Mouse (Mus musculus) limb, embryonic 13.5 days (tissue): Measurements from ENCODE around the gene Btd. TPM values are rescaled to one million over a fixed set of nuclear protein-coding genes. Genes with fewer than 3 reads are reported as not detected.
"Not testable (repeated sequence)": the region's sequence is repeated elsewhere in the genome, so short reads cannot be mapped to it uniquely, and the experiment has no call there.

Experiments used
- ATAC-seq: fragments of 200-750 bp; cut with Nextera tagmentation; 2 replicates; pipeline ENCODE4 v1.8.0; 2017; ENCODE audit warnings: low read depth, moderate number of reproducible peaks, moderate TSS enrichment; ENCODE audit not compliant: low FRiP score
- H3K27ac ChIP-seq: fragments of 300-500 bp; sonication (generic); 2 replicates; pipeline ENCODE4 v1.5.1; 2015; ENCODE audit warnings: inconsistent platforms, mild to moderate bottlenecking, moderate library complexity
- H3K27me3 ChIP-seq: fragments of 300-500 bp; sonication (generic); 2 replicates; pipeline ENCODE4 v1.6.1; 2015; ENCODE audit warnings: mild to moderate bottlenecking, inconsistent platforms
- H3K36me3 ChIP-seq: fragments of 300-500 bp; sonication (generic); 2 replicates; pipeline ENCODE4 v1.6.1; 2015; ENCODE audit warnings: inconsistent platforms, mild to moderate bottlenecking, moderate library complexity
- H3K4me1 ChIP-seq: fragments of 300-500 bp; sonication (generic); 2 replicates; pipeline ENCODE4 v1.6.1; 2015; ENCODE audit warnings: inconsistent platforms
- H3K4me2 ChIP-seq: fragments of 300-500 bp; sonication (generic); replicated peaks from 2 replicates; pipeline ENCODE4 v1.6.1; 2015; ENCODE audit warnings: inconsistent platforms, mild to moderate bottlenecking, moderate library complexity
- H3K4me3 ChIP-seq: fragments of 300-500 bp; sonication (generic); 2 replicates; pipeline ENCODE4 v1.5.1; 2015; ENCODE audit warnings: moderate library complexity, mild to moderate bottlenecking, inconsistent platforms
- H3K9ac ChIP-seq: fragments of 300-500 bp; sonication (generic); 2 replicates; pipeline ENCODE4 v1.6.1; 2015; ENCODE audit warnings: mild to moderate bottlenecking, inconsistent platforms
- H3K9me3 ChIP-seq: fragments of 300-500 bp; sonication (generic); 2 replicates; pipeline ENCODE4 v1.6.1; 2016; ENCODE audit warnings: inconsistent platforms
- WGBS: fragments of 180-500 bp; shearing (Covaris S2); methylation state at CpG from one replicate; pipeline ENCODE4 v1.1.7; 2015; 5-methylcytosine and 5-hydroxymethylcytosine counted together
- polyA plus RNA-seq: library from polyadenylated mRNA; unstranded; fragments of >200 nt; fragmentation: Nextera tagmentation; extraction: Ambion mirVana; gene quantifications from 2 replicates; pipeline ENCODE4 v1.2.1, GENCODE M21; 2015

Gene Btd
- polyA plus RNA-seq = 30.4 and 33.1 TPM in 2 replicates

DNA sequence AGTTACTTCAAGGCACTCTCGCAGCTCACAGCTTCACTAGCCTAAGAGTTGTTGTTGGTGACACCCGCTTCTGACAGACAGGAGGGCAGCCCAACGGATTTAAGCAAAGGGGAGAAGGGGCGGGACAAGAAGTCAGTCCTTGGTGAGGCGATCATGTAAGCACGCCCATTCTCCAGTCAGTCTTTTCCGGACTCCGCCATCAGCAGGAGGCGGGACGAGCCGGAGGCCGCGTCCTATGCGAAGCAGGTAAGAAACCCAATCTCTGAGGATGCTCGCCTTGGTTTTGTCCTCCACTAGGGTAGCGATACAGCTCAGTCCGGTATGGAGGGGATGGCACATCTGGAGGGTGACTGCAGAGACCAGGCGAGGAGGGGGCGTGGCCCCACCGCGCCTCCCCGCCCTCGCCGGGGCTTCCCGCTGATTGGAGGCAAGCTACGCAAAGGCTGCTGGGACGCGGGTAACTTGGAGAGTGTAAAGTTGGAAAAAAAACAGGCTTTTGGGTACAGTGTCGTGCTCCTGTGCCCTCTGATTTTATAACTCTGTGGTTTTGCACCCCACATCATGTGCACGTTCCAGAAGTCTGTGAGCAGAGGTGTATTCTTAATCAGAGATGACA is at the start of gene Btd, which contains the start of gene Hacl1:
Gene Btd (plus strand): TSS at position 139 of the 616 bp plus-strand sequence.
Gene Hacl1 (minus strand): TSS at position 397 of the 616 bp plus-strand sequence.
- H3K4me2 ChIP-seq = peak within 1 kb of the TSS; percentile 92
- peak; percentile 98 for ATAC-seq
- H3K27ac ChIP-seq = peak within 1 kb of the TSS; percentile 81
- under 1% methylated on average over 29 of the region's 30 CpGs for WGBS
- H3K9me3 ChIP-seq = no peaks in the 10 kb centered on the region
- peak within 1 kb of the TSS; percentile 51 for H3K4me3 ChIP-seq
- no peaks in the 10 kb centered on the region for H3K36me3 ChIP-seq
- no peaks in the 10 kb centered on the region for H3K27me3 ChIP-seq
- peaks cover 14% of the 10 kb centered on the region for H3K4me1 ChIP-seq
- peak within 1 kb of the TSS; percentile 81 for H3K9ac ChIP-seq

DNA sequence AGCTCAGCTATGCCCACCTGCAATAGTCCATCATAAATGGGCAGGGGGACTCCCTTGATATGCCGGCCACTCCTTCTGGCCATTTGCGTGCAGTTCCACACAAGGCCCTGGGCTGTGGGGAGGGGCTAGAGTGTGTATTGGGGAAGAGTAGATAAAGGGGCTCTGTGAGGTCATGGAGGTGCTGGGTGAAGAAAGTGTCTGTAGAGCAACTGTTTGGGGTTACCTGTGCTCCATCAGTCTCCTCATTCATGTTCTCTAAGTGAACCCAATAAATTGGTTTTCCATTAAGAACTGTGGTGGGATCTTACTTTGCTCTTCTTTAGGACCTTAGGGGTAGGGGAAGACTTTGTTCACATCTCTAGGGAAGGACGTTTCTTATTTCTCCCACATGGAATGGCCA is 49.6 kb upstream of the Btd start, which contains the start of gene Colq:
Gene Colq (minus strand): TSS at position 101 of the 400 bp plus-strand sequence.
- H3K4me2 ChIP-seq = no peak within 1 kb of the TSS
- H3K9ac ChIP-seq = no peak within 1 kb of the TSS
- H3K27ac ChIP-seq = no peak within 1 kb of the TSS
- H3K27me3 ChIP-seq = peaks cover 3% of the 10 kb centered on the region; the same call in 1 of the 2 replicates
- ATAC-seq = no peak
- H3K4me3 ChIP-seq = no peak within 1 kb of the TSS
- no peaks in the 10 kb centered on the region; the same call in 1 of the 2 replicates for H3K4me1 ChIP-seq
- 84% methylated on average over 3 of the region's 3 CpGs for WGBS
- 0 out of 2 replicates have a peak, but pooled peaks cover 4% of the 10 kb centered on the region for H3K9me3 ChIP-seq
- H3K36me3 ChIP-seq = no peaks in the 10 kb centered on the region

DNA sequence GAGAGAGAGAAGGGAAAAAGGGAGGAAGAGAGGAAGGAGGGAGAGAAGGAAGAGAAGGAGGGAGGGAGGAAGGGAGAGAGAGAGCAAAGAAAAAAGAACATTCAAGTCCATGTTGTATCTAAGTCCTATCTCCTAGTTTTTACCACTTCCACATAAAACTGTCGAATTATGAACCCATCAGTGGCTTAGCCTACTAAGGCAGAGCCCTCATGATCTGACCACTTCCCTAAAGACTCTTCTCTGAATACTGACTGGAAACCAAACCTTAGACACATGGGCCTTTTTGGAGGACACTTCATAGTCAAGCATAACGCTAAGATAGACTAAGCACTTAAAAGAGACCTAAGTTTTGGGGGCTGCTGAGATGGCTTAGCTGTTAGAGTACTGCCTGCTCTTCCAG is 47.8 kb upstream of the Btd start:
- Histone ChIP-seq H3K9me3 (0 out of 2 replicates have a peak, but pooled peaks cover 4% of the 10 kb centered on the region), H3K27me3 (0 out of 2 replicates have a peak, but pooled peaks cover 3% of the 10 kb centered on the region), H3K36me3 (no peaks in the 10 kb centered on the region), H3K4me2 (no peak overlapping the region), H3K27ac (no peak overlapping the region), H3K4me1 (no peaks in the 10 kb centered on the region; the same call in 1 of the 2 replicates), H3K4me3 (no peak overlapping the region), H3K9ac (no peak overlapping the region)
- ATAC-seq = no peak
- 81% methylated on average over 2 of the region's 2 CpGs for WGBS

DNA sequence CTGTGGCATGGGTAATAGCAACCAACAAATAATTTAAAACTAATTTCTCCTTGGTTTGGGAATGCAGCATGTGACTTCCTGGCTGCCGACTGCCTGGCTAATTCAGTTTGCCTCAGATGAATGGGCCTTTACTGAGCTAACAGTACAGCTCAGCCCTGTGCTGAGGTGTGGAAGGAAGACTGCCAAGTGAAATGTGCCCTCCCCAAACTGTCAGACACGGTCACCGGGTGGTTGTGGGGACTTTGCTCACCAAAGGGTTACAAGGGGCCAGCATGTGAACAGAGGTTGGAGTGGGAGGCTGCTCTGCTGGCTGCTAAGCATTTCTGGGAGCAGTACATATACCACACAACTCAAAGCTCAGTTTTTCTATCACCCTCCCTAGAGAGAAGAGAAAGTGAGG is 46.1 kb upstream of the Btd start:
- no peaks in the 10 kb centered on the region for H3K4me1 ChIP-seq
- 57% methylated on average over 3 of the region's 3 CpGs for WGBS
- H3K4me3 ChIP-seq = no peak overlapping the region
- no peak overlapping the region for H3K27ac ChIP-seq
- no peak overlapping the region for H3K9ac ChIP-seq
- ATAC-seq = no peak
- H3K9me3 ChIP-seq = 0 out of 2 replicates have a peak, but pooled peaks cover 4% of the 10 kb centered on the region
- H3K27me3 ChIP-seq = 0 out of 2 replicates have a peak, but pooled peaks cover 3% of the 10 kb centered on the region
- H3K36me3 ChIP-seq = no peaks in the 10 kb centered on the region
- H3K4me2 ChIP-seq = no peak overlapping the region

- 82% methylated on average over 7 of the region's 7 CpGs for WGBS
- ATAC-seq = no peak
These were observed 44.4 kb upstream of the Btd start for GRCm38 (mm10) chr14:31596408-31596807.

GRCm38 (mm10) chr14:31597446-31597845 is 43.4 kb upstream of the Btd start:
- Histone ChIP-seq H3K9ac (no peak overlapping the region), H3K4me1 (no peaks in the 10 kb centered on the region), H3K36me3 (no peaks in the 10 kb centered on the region), H3K27me3 (no peaks in the 10 kb centered on the region), H3K4me2 (no peak overlapping the region), H3K9me3 (0 out of 2 replicates have a peak, but pooled peaks cover 4% of the 10 kb centered on the region), H3K4me3 (no peak overlapping the region), H3K27ac (no peak overlapping the region)
- ATAC-seq = no peak
- 89% methylated on average over 4 of the region's 4 CpGs for WGBS

More at GRCm38 (mm10) chr14:31596408-31596807, 44.4 kb upstream of the Btd start:
- Histone ChIP-seq H3K27me3 (no peaks in the 10 kb centered on the region), H3K36me3 (no peaks in the 10 kb centered on the region), H3K4me2 (no peak overlapping the region), H3K4me1 (no peaks in the 10 kb centered on the region), H3K4me3 (no peak overlapping the region), H3K9ac (no peak overlapping the region), H3K27ac (no peak overlapping the region), H3K9me3 (0 out of 2 replicates have a peak, but pooled peaks cover 4% of the 10 kb centered on the region)

GRCm38 (mm10) chr14:31601908-31602615 is 38.8 kb upstream of the Btd start:
- H3K36me3 ChIP-seq = no peaks in the 10 kb centered on the region
- no peak overlapping the region for H3K9ac ChIP-seq
- no peak for ATAC-seq
- H3K9me3 ChIP-seq = no peaks in the 10 kb centered on the region
- H3K4me1 ChIP-seq = no peaks in the 10 kb centered on the region
- no peak overlapping the region for H3K27ac ChIP-seq
- H3K27me3 ChIP-seq = no peaks in the 10 kb centered on the region
- no peak overlapping the region for H3K4me3 ChIP-seq
- no peak overlapping the region for H3K4me2 ChIP-seq
- WGBS = 94% methylated on average over 14 of the region's 14 CpGs

GRCm38 (mm10) chr14:31602616-31602979 is 38.2 kb upstream of the Btd start:
- H3K4me3 ChIP-seq, ATAC-seq, H3K36me3 ChIP-seq, H3K4me2 ChIP-seq, H3K9ac ChIP-seq, H3K4me1 ChIP-seq, H3K27ac ChIP-seq, H3K27me3 ChIP-seq, H3K9me3 ChIP-seq: not testable (repeated sequence)
- 84% methylated on average over 6 of the region's 6 CpGs for WGBS

DNA sequence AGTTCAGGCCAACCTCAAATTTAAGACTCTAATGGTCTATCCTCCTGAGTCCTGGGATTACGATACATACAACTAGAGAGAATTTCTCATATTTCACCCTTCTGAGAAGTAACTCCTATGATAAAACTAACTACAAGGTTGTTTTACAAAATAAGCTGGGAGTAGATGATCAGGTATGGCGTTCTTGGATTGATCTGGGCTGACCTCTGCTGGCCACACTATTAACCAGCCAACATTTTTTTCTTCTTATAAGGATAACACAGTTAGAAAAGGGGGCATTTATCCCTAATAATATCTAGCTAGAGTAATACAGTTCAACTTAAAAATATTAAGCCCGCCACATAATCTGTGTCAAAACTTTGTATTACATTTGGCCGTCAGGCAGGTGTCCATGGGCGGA is 35.9 kb upstream of the Btd start:
- Histone ChIP-seq H3K4me2 (no peak overlapping the region), H3K27me3 (no peaks in the 10 kb centered on the region), H3K4me3 (no peak overlapping the region), H3K27ac (no peak overlapping the region), H3K9me3 (no peaks in the 10 kb centered on the region), H3K9ac (no peak overlapping the region), H3K36me3 (no peaks in the 10 kb centered on the region), H3K4me1 (no peaks in the 10 kb centered on the region)
- ATAC-seq = no peak
- WGBS = 74% methylated on average over 5 of the region's 5 CpGs

DNA sequence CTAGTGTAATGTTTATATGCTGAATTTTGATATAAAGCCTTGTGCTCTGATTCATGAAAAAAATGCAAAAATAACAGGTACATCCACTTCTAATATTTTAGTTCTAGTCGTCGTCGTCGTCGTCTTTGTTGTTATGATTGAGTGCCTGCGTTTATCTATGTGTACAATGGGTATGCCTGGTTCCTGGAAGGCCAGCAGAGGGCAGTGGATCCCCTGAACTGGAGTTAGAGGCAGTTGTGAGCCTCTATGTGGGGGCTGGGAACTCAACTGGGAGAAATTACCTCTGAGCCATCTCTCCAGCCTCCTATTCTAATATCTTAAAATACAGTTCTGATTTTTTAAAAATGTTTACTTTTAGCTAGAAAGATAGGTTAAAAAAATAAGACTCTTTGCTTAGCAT is 35.3 kb upstream of the Btd start:
- H3K4me2 ChIP-seq = no peak overlapping the region
- no peaks in the 10 kb centered on the region for H3K4me1 ChIP-seq
- no peak overlapping the region for H3K4me3 ChIP-seq
- H3K27ac ChIP-seq = no peak overlapping the region
- H3K27me3 ChIP-seq = no peaks in the 10 kb centered on the region
- WGBS = 60% methylated on average over 6 of the region's 6 CpGs
- no peak for ATAC-seq
- no peak overlapping the region for H3K9ac ChIP-seq
- H3K36me3 ChIP-seq = no peaks in the 10 kb centered on the region
- no peaks in the 10 kb centered on the region for H3K9me3 ChIP-seq

- Histone ChIP-seq H3K36me3 (0 out of 2 replicates have a peak, but pooled peaks cover 4% of the 10 kb centered on the region), H3K27me3 (no peaks in the 10 kb centered on the region), H3K9ac (no peak overlapping the region), H3K9me3 (no peaks in the 10 kb centered on the region), H3K4me3 (no peak overlapping the region), H3K4me2 (no peak overlapping the region), H3K27ac (no peak overlapping the region), H3K4me1 (no peaks in the 10 kb centered on the region)
- 70% methylated on average over 4 of the region's 4 CpGs for WGBS
- ATAC-seq = no peak
These were observed 28.8 kb upstream of the Btd start for GRCm38 (mm10) chr14:31611986-31612385.

DNA sequence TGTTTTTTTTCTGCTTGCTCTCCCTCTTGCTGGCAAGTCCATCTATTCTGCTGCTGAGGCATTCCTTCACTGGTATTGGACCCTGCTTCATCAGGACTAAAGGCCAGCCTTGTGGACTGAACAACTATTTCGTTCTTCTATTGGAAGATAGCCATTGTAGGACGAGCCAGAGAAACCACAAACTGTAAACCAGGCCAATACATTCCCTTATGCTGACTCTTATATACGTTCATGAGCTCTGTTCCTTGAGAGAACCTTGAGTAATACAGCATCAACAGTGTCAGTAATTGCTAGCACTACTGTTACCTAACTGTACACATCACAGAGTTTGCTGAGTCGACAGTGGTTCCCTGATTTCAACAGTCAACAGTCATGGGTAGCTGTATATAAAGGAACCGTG is 27.2 kb upstream of the Btd start:
- no peak overlapping the region for H3K27ac ChIP-seq
- H3K9ac ChIP-seq = no peak overlapping the region
- no peaks in the 10 kb centered on the region for H3K4me1 ChIP-seq
- H3K9me3 ChIP-seq = no peaks in the 10 kb centered on the region
- no peak overlapping the region for H3K4me2 ChIP-seq
- WGBS = 77% methylated on average over 5 of the region's 5 CpGs
- ATAC-seq = no peak
- H3K27me3 ChIP-seq = no peaks in the 10 kb centered on the region
- H3K36me3 ChIP-seq = peaks cover 8% of the 10 kb centered on the region; the same call in 1 of the 2 replicates
- no peak overlapping the region for H3K4me3 ChIP-seq
